Mouse (Mus musculus) layer of hippocampus, postnatal 25 days (tissue): ENCODE results near the gene Gas2. TPM values are rescaled to one million over a fixed set of nuclear protein-coding genes. Genes with fewer than 3 reads are reported as not detected.
A peak's percentile ranks its signal among the peaks of the same experiment; 100 is the strongest.

Source experiments
- DNase-seq, 2 experiments: peaks; one replicate each; pipeline ENCODE4 v3.0.0; 2022; ENCODE audit warnings: mixed read lengths in 2 of 2, low spot score in 1 of 2; ENCODE audit errors: extremely low spot score in 1 of 2
- total RNA-seq, 2 experiments: library from RNA; stranded (reverse); gene quantifications; 2 replicates each; pipeline ENCODE4 v1.2.3; 2021

The Gas2 gene
- total RNA-seq, 2 experiments from 2014 or later = 16.5 to 19.9 TPM

DNA sequence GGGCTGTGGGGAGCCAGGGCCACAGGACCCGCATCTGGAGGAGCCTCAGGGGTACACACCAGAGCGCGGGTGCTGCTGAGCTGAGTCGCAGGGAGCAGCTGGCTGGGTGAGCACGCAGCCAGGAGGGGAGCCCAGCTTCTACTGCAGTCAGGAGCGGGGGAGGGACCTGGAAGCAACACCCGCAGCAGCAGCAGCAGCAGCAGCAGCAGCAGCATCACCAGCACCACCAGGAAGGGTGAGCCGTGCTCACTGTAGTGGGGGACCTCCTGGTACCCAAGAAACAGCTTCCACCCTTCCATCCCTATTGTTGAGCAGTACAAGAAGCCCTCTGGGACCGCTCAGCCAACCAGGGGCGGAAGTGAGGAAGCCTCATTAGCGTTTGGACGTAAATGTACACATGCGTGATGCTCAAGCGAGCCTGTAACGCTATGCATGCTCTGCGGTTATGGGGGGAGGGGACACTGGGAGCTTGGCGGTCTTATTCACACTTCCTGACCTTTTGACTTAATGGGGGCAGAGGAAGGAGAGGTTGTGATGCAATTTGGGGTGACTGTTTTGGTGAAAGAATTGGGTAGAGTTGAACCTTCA lies 17.4 kb downstream of the Gas2 start:
- DNase-seq = peak; percentile 37 to 56

DNA sequence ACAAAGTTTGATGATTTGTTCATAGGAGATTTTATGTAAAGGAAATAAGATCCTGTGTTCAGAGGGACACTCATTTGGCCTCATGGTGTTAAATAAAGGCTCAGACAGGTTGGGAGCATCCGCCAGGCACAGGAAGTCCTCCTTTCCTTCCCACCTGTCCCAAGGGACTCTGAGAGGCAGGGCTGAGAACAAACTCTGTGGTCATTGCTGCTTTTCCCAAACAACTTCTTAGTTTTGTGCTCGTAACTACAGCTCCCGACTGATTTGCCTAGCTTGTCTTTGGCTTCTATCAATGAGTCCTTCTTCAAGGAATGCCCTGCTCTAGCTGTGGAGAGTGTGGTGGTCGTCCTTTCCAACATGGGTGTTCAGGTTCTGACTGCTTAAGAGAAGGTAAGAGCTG lies 18.3 kb downstream of the Gas2 start:
- DNase-seq = no peak

DNA sequence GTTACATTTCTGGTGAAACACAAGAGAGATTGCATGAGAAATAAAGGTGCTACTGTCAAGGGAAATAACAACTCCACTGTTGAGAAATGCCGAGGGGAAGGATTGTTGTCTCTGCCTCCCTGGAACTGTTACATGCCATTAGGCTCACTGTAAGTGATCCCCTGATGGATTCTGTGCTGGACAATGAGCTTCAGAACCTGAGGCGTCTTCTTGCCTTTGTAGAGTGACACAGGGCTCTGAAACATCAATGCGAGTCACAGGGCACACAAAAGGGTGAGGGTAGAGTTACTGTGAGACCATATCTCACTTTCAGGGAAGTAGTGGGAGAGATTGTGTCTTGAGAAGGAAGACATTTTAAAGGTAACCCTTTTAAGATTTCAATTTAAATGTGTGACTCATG lies 23.5 kb downstream of the Gas2 start:
- DNase-seq = no peak

DNA sequence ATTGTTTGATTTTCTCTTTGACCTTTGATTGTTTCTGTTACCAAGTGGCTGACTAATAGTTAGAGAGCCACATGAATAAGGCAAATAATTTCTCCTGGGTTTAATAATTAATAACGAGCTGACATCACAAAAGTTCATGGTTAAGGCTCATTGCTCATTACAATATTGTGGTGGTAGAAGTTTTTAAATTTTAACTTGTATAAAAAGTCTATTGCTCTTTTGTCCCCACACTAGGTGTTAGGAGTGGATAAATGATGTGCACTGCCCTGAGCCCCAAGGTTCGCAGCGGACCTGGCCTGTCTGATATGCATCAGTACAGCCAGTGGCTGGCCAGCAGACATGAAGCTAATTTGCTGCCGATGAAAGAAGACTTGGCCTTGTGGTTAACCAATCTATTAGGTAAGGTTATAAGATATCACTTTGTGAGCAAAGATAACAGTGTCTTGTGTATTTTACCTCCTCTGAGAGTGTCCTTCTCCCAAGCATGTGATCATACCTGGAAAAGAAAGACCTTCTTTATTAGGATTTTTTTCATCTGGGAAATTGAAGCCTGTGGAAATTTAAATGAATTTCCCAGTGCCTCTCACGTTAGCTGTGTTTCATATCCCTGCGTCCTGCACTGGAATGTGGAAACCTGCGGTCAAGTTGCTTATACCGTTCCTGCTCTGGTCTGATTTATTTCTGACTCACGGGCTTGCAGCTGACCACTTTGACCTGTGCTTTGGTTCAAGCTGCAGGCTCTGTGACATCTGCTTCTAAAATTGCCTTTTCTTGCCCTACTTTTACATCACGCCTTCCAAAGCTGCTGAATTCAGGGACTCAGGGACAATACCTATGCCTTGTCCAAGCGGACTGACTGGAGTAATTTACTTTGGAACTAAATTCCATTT lies 26.1 kb downstream of the Gas2 start:
- DNase-seq = no peak

DNA sequence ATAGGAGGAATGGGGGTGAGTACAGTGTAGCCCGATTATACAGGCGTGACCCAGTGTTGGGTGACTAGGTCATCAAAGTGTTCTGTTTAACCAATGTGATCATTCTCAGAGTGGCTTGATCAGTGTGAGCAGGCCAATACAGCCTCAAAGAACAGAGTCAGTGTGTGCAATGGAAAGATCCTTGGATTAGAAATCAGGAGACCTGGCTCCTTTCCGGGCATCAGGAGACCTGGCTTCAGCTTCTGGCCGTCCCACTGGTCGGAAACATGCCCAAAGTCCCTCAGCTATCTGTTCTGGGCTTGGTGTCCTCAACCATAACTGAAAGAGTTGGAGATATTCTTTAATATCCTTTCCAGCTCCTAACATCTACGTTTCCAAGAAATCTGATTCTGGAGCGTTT lies 27.8 kb downstream of the Gas2 start:
- DNase-seq = no peak

DNA sequence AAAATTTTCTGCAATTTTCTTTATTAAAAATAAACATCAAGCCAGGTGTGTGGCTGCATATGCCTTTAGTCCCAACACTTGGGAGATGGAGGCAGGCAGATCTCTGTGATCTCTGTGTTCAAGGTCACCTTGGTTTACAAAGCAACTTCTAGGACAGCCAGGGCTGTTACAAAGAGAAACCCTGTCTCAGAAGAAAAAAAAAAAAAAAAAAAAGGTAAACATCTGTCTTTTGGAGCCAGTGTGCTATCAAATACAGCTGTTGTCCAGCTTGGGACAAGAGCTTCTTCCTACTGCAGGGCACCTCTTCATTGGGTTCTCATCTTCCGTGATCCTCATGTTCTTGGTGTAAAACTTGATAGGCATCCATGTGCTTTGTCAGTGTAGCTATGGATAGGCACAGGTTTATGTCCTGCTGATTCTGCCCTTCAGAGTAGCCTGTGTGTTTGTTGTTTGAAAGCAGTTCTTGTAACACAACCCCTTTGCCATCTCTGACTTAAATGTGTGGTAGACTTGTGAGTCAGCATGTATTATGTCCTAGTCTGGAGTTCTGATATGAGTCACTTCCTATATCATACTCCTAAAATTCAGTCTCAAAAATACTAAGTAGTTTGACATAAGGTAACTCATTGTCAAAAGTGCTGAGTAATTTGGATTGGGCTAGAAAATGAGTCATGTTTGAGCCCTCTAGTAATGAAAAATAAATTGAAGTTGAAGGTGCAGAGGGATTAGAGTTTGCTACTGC lies 30.6 kb downstream of the Gas2 start:
- no peak for DNase-seq

DNA sequence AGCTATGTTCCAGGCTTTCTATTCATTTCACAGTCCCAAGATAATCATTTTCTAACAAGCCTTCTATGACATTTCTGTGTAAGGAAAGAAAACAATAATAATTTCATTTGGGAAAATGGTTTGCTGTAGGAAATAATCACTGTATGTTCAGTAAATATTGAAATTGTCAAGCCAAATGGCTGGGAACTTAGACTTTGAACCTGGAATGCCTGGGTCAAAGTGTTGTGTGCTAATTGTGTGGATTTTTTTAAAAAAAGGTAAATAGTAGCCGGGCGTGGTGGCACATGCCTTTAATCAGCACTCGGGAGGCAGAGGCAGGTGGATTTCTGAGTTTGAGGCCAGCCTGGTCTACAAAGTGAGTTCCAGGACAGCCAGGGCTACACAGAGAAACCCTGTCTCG lies 31.2 kb downstream of the Gas2 start:
- no peak for DNase-seq

DNA sequence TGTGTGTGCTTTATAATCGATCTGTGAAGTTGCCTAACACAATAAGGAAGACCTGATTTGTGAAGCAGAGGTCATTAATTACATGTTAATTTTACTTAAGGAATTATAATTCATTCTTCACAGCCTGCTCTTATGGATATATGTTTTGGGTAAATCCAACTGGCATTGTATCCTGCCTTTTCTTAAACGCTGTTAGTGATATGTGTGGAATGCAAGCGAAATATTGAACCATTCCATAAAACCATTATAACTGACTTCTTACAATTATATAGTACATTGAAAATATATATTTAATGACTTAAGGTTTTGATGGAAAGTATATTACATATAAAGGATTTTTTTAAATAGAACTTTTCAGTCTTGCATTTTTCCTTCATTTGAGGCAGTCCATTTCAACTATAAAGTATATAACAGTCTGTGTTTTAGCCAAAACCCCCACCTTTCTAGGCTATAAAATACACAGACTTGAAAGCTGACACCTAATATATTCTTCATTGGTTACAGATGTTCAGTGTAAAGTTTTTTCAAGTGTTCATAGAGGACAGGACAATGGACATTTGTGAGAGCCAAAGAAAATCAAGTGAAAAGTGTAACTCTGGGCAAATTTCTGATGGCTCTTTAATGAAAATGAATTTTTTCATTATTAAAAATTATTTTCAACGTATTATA lies 32.5 kb downstream of the Gas2 start:
- DNase-seq = no peak

DNA sequence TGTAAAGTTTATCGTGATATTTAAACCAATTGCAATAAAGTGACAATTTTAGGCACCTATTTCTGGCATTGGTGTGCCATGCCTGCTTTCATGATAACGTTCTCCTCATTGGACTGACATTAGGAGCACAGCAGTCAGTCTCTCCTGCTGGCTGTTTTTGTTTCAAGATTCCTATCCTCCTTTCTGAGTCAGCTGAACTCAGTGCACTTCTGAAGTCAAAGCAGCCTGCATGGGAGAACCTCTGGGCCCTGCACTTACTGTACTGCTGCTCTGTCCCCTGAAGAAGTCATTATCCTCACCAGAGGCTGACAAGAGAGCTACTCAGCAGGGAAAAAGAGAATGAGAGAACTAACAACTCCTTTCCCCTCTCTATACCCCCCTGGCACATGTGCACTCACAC lies 33.1 kb downstream of the Gas2 start:
- no peak for DNase-seq

DNA sequence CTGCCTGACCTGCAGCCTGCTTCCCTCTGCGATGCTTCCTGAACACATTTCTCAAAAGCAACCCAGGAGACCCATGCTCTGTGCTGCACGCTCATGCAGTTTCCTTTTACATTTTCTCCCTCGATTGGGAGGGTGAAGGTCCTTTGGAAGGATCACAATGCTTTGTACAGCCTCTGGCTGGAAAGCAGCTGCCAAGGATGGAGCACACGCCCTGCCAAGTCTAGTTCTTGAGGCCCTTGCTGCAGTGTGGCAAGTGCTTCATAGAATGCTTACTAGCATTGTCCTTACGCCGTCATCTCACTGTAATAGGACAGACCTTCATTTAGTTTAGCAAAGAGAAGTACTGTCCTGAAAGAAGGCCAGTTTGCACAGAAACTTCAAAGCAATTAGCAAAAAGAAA lies 37.3 kb downstream of the Gas2 start:
- DNase-seq = no peak

DNA sequence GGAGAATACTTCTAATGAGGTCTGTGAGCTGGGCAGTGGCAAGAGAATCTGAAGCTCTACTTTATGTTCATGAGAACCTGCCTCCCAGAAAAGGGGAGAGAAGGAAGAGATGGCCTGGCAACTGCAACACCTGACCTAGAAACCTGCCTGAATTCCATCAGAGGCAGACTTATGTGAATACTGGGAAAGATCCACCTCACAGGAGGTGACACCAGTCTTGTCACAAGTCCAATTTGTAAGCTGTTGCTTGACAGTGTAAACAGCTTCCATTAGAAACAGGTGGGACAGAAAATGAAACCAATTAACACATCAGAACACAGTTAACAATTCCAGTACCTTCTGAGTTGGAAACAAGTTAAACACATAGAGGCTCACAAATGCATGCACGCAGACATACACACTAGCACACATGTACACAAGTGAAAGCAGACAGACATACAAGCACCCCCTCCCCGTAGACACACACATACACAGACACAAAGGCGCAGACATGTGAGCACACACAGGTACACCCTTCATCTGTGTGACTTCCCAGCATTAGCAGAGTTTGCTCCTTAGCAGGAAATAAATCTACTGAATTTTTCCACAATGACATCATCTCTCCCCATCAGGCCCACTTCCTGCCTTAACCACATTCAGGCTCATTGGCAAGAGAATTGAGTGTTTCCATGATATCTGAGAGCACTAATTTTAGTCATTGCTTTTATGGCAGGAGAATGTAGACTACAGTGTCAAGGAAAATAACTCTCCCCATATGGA lies 51.7 kb downstream of the Gas2 start:
- DNase-seq = no peak

DNA sequence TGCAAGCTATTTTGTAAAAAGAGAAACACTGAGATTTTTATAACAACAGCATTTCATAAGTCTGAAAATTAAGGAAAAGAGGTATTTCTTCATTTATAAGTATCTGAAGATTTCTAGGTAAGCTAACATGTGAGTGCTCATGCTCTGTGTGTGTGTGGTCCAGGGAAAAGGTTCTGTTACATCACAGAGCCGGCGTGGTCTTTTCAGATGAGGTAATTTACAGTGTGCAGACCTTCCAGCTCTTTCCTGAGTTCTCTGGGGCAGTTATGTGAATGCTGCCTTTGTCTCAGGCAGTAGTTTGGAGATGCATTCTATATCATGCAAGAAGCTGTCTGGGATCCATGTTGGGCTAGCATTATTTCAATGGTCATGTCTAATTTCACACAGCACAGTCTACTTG lies 52.3 kb downstream of the Gas2 start:
- no peak for DNase-seq

DNA sequence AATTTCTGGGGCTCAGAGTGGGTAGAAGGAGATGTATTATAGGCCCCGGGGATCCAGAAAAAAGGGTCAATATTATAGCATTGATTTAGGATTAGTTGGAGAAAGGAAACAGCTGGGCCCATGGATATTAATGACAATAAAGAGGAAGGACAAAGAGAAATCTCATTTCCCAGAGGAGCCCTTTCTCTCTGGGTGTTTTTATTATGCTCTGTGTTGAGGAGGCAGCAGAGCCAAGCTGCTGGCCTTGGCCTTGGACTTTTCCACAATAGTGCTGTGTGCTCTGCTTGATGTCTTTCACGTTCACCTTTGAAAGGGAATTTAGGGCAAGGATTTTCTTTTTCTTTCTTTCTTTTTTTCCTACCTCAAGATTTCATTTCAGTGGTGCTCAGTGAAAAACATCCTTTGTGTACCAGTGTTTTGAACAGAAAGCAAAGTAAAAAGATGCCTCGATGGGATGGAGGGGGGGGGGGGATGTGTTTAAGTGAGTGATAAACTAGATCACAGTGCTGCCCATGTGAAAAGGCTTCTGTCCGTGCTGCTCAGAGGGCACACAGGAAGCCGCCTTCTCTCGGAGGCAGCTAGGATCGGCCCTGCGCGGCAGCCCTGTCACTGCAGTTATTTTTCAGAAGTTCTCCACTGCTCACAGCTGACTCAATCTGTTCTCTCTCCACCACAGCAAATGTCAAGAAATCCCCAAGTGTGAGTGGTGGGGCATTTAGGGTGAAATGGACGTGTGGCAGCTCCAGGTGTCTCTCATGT lies 67.1 kb downstream of the Gas2 start:
- DNase-seq = no peak

DNA sequence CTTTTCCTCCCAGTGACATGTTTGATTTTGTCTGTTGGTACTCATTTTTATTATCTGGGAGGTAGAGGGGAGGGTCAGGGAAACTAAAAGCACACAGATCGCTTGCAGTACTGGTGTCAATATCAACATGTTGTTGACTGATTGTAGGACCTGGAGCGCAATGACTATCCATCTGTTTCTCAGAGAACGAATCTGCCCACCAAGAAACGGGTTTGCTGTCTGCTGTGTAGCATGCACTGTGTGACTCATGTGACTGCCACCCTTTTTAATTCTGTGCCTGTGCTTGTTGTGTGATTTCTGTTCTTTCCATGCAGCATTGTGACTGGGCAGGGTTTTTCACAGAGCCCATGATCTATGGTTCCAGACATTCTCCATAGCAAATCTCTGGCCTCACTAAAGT lies 69.4 kb downstream of the Gas2 start:
- no peak for DNase-seq

DNA sequence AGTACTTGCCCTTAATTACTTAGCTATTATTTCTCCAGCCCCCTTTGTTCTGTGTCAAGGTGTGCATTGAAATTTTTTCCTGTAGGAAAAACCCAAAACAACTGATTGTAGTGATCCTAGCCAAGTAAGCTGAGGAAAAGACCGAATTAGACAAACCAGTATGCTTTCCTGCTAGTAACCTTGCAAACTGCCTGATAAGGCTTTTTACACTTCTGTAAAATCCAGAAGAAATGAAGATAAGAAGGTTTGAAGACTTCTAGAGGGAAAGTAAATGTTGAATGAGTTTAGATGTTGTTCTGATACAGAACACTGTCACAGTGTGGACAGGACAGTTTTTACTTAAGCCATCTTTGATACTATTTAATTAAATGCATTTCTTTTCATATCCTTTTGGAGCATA lies 75.5 kb downstream of the Gas2 start:
- DNase-seq = no peak

DNA sequence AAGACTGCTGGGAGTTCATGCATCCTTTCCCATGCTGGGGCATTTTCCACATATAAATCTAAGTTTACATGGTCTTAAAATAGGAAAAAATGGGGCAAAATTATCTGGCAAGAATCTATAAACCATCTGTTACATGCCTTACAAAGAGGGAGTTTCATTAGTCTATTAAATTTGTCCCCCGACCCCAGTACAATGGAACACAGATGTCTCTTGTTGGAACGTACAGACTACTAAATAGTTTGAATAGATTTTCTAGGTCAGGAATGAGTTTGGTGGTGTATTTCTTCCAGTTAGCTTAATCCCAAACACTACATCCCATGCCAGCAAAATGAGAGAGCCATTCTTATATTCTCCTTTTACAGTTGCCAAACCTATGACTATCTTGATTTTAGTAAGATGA lies 78.6 kb downstream of the Gas2 start:
- no peak for DNase-seq

DNA sequence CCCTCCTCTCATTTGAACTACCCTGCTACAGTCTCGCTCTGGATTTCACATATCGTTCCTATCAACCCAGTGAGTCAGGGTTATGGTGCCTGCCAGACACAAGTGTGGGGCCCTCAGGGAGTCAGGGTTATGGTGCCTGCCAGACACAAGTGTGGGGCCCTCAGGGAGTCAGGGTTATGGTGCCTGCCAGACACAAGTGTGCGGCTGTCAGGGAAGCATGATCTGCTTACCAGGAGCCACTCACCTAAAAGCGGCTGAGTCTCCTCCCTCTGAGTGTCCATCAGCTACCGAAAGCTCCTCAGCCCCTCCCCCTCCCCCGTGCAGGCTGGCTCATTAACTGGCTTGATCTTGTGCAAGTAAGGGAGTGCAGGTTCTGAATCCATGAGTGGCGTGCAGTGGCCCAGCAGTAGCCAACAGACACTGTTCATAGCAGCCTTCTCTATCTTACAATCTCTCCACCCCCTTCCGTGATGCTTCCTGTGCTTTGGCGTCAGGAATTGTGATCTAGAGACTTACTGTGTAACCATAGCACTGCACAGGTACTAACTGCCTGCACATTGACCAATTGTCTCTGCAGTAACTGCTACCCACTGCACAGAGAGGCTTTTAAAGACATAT lies 93.7 kb downstream of the Gas2 start:
- DNase-seq = no peak

DNA sequence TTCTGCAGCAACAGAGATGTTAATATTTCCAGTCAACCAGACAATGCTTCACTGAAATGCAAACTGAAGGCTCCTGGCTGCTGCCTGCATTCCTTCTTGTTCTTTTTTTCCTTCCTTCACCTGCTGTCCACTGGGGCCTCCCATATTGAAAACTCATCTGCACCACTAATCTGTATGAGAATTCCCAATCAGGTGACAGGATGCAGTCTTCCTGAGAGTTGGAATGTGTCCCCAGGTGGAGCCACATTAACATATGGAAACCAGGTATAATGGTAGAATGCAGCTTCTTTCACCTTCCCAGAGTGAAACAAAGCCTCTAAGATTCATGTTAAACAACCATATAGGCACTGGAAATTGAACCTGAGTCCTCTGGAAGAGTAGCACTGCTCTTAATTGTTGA lies 96.0 kb downstream of the Gas2 start:
- DNase-seq = no peak

DNA sequence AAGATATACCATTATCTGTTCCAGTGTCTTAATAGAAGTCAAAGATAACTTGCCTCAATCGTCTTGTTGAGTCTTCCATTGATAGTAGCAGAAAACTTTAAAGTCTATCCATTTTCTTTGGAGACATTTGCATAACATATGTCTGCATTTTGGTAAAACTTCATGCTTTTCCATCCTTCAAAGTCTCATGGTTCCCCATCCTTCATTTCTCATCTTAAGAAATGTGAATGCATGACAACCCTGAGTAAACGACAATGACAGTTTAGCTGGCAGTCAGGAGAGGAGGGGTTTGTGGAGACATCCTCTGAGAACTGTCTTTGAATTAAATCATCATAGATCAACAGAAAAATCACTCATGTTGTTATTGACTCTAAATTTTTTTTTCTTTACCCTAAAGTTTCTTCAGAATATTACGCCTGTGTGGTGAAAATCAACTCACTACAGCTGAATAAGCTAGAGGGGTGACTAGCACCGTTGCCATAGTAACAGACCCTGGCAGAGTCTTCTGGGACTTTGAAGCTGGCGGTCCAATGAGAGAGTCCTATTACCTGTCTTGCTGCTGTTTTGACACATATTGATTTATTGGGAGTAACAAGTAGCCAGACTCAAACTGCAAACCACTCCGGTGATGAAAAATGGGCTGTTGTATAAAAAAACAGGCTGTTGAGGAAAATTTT lies 99.0 kb downstream of the Gas2 start:
- no peak for DNase-seq
